ENCODE assay signal across 8 mouse cellular contexts in the genomic region with DNA sequence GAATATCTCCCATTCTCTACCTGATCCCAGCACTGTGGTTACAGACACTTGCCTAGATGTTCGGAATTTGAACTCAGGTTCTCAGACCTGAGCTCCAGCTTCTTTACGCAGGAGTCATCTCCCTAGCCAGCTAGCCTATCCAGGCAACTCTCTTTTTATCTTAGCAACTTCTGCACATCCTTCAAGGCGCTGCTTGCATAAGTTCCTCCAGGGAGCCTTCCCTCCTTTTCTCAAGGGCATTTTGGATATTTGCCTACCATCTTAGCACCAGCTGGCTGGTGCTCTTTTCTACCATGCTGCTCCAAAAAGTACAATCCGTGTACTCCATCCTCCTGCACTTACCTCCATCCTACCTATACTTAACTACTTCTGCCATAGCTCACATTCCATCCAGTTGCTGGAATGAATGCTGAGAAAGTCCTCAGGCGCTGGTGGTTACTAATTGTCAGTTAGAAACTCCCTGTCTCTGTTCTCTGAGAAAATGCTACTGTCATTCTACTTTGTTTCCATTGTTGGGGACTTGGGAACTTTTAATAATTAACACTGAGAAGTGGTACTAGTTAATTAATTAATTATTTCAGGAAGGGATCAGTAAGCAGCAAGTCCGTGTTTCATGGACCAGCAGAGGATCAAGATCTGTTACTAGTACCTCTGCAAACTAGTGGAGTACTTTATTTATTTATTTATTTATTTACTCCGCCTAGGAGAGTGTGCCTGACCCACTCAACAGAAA. TPM values are rescaled to one million over a fixed set of nuclear protein-coding genes. Genes with fewer than 3 reads are reported as not detected.
DNase-seq lines count a peak whose midpoint lies in the region; ATAC-seq and TF ChIP-seq lines count a peak whose summit lies in the region.

No protein-coding gene starts in this region.

- TF ChIP-seq CTCF in Patski (IDR thresholded peaks at IDR 0.05), result no peak

- H3K36me3 ChIP-seq in hindbrain, embryonic 10.5 days, result no peaks in the 10 kb centered on the region
- H3K36me3 ChIP-seq in liver, embryonic 11.5 days (ENCODE audit: control insufficient read depth, insufficient read depth, low read length), result no peaks in the 10 kb centered on the region

- H3K9me3 ChIP-seq in hindbrain, embryonic 10.5 days, result no peaks in the 10 kb centered on the region
- H3K9me3 ChIP-seq in liver, embryonic 11.5 days (ENCODE audit: control insufficient read depth, low read length), result no peaks in the 10 kb centered on the region

- H3K27ac ChIP-seq in hindbrain, embryonic 10.5 days, result peak overlapping the region; percentile 99; the same call in 1 of the 2 replicates
- peak overlapping the region; percentile 99 for H3K27ac ChIP-seq in liver, embryonic 11.5 days (ENCODE audit: low read depth, low read length)

- no peaks in the 10 kb centered on the region for H3K27me3 ChIP-seq in Patski
- no peaks in the 10 kb centered on the region for H3K27me3 ChIP-seq in hindbrain, embryonic 10.5 days (ENCODE audit: insufficient read depth, poor library complexity, severe bottlenecking)
- H3K27me3 ChIP-seq in liver, embryonic 11.5 days (replicated peaks; ENCODE audit: control insufficient read depth, insufficient read depth, low read length), result no peaks in the 10 kb centered on the region

- peak; percentile 37 for DNase-seq in adrenal gland, postnatal 10 days
- DNase-seq in adrenal gland, postnatal 4 days (ENCODE audit: low spot score in 2 of 2), result no peak
- DNase-seq in Patski (ENCODE audit: low read depth, low spot score), result peak; percentile 73
- DNase-seq in hindbrain, embryonic 10.5 days (ENCODE audit: low spot score), result no peak
- no peak for DNase-seq in liver, embryonic 11.5 days (ENCODE audit: low spot score)
- peak; percentile 36 for DNase-seq in yolk sac, embryonic 10.5 days (ENCODE audit: low spot score)
- DNase-seq in natural killer cell, adult 2 months (ENCODE audit: low spot score in 2 of 2), result no peak

- POLR2A ChIA-PET in Patski (lab: Charles Lee), result interaction anchor here (0.6 to 1.4 kb wide), 3 partner anchors 13 to 81 kb away, joined by 3 read pairs; no protein-coding TSS in a partner anchor

- peaks cover 33% of the 10 kb centered on the region for H3K4me1 ChIP-seq in hindbrain, embryonic 10.5 days (replicated peaks)
- peaks cover 25% of the 10 kb centered on the region for H3K4me1 ChIP-seq in liver, embryonic 11.5 days (replicated peaks; ENCODE audit: control insufficient read depth, insufficient read depth, low read length)

- peak overlapping the region; percentile 99 for H3K9ac ChIP-seq in liver, embryonic 11.5 days (ENCODE audit: low read depth, low read length)

- peak; percentile 14 for ATAC-seq in Patski
- ATAC-seq in liver, embryonic 11.5 days (replicated peaks; ENCODE audit: low FRiP score), result no peak
- no peak for ATAC-seq in erythroid progenitor cell, adult 5-6 weeks (replicated peaks; ENCODE audit: low FRiP score, poor library complexity, severe bottlenecking)

- peak overlapping the region; percentile 82 for H3K4me2 ChIP-seq in liver, embryonic 11.5 days

- CTCF ChIA-PET in Patski (lab: Charles Lee), result interaction anchor here (0.7 to 3.0 kb wide), 9 partner anchors 13 to 154 kb away, joined by 3 to 15 read pairs (median 3); no protein-coding TSS in a partner anchor

- H3K4me3 ChIP-seq in hindbrain, embryonic 10.5 days, result peak overlapping the region; percentile 86
- H3K4me3 ChIP-seq in liver, embryonic 11.5 days (ENCODE audit: low read depth, low read length), result peak overlapping the region; percentile 97

- in situ Hi-C loops in Patski (cut with MboI; ENCODE audit: low pct_unique_long_range_greater_than_20kb), result loop anchor here (10.0 to 25.0 kb wide), 3 partner anchors 375 to 1388 kb away; partner anchors contain the start of gene Gpr171

- 55% methylated on average over 7 of the region's 7 CpGs for WGBS in hindbrain, embryonic 10.5 days
- 33% methylated on average over 7 of the region's 7 CpGs for WGBS in liver, embryonic 11.5 days

RNA-seq across cellular contexts. Expression of gene Mbnl1, which starts 27.3 kb away (rescaled TPM):
- 100 to 1,000 TPM; 284 to 333 TPM for total RNA-seq in adrenal gland, postnatal 10 days (2021)
- total RNA-seq in adrenal gland, postnatal 4 days (2021), result 100 to 1,000 TPM; 374 to 436 TPM
- 84.9 TPM for polyA plus RNA-seq in Patski (2021)
- 34.7 and 39.3 TPM in 2 replicates for polyA plus RNA-seq in hindbrain, embryonic 10.5 days (2016; fragmentation: Nextera tagmentation; extraction: Ambion mirVana)
- polyA plus RNA-seq in liver, embryonic 11.5 days (2014; fragmentation: Nextera tagmentation; extraction: Ambion mirVana), result 242 and 268 TPM in 2 replicates
- 290 and 329 TPM in 2 replicates for total RNA-seq in erythroid progenitor cell, adult 5-6 weeks (2015; ENCODE audit: low replicate concordance)
- 321 and 380 TPM in 2 replicates for total RNA-seq in erythroid progenitor cell, adult 5-6 weeks (2017; ENCODE audit: low replicate concordance)

Comparison
In these comparisons a context has a peak if more than half of its experiments do, and no peak if none do; other contexts are left out.
1. DNase-seq: peak in adrenal gland, postnatal 10 days (single experiment), Patski (single experiment) and yolk sac, embryonic 10.5 days (single experiment); none in adrenal gland, postnatal 4 days (0 of 2), hindbrain, embryonic 10.5 days (single experiment), liver, embryonic 11.5 days (single experiment) and natural killer cell, adult 2 months (0 of 2).